In genomic region chr11:20645521-20645920, GRCm38 (mm10) we compare ENCODE assay signal across 12 mouse cellular contexts.
"Had no signal": no experiment of that assay in that cellular context is flagged by ENCODE, and none has a peak within 500 bp of the region (broad histone marks: within the 10 kb centered on the region; RNA-seq: fewer than 3 reads in every experiment).

No protein-coding gene starts in this region.

- H3K9ac ChIP-seq: limb, embryonic 15.5 days; liver, embryonic 12.5 days; neural tube, embryonic 13.5 days had no signal

- ATAC-seq: liver, embryonic 12.5 days had no signal

- H3K4me3 ChIP-seq: left cerebral cortex, adult 2 months; limb, embryonic 15.5 days; liver, embryonic 12.5 days; neural tube, embryonic 13.5 days had no signal

- H3K4me2 ChIP-seq: limb, embryonic 15.5 days; liver, embryonic 12.5 days; neural tube, embryonic 13.5 days had no signal

- DNase-seq: kidney, adult 11 months; kidney, postnatal 14 days; lung, postnatal 14 days; midbrain, embryonic 14.5 days; retina, postnatal 1 day; right cerebral cortex, postnatal 4 days; spleen, adult 18-20 months; thymus, postnatal 36 days had no signal

- H3K27me3 ChIP-seq: limb, embryonic 15.5 days; liver, embryonic 12.5 days; neural tube, embryonic 13.5 days had no signal

- H3K9me3 ChIP-seq: limb, embryonic 15.5 days; liver, embryonic 12.5 days; neural tube, embryonic 13.5 days had no signal

- H3K27ac ChIP-seq: liver, embryonic 12.5 days; neural tube, embryonic 13.5 days had no signal
